Mouse (Mus musculus): Measurements from ENCODE around the gene Arf4. TPM values are rescaled to one million over a fixed set of nuclear protein-coding genes. Genes with fewer than 3 reads are reported as not detected.

The Arf4 gene
- total RNA-seq (2017) = 113 and 135 TPM in 2 replicates

DNA sequence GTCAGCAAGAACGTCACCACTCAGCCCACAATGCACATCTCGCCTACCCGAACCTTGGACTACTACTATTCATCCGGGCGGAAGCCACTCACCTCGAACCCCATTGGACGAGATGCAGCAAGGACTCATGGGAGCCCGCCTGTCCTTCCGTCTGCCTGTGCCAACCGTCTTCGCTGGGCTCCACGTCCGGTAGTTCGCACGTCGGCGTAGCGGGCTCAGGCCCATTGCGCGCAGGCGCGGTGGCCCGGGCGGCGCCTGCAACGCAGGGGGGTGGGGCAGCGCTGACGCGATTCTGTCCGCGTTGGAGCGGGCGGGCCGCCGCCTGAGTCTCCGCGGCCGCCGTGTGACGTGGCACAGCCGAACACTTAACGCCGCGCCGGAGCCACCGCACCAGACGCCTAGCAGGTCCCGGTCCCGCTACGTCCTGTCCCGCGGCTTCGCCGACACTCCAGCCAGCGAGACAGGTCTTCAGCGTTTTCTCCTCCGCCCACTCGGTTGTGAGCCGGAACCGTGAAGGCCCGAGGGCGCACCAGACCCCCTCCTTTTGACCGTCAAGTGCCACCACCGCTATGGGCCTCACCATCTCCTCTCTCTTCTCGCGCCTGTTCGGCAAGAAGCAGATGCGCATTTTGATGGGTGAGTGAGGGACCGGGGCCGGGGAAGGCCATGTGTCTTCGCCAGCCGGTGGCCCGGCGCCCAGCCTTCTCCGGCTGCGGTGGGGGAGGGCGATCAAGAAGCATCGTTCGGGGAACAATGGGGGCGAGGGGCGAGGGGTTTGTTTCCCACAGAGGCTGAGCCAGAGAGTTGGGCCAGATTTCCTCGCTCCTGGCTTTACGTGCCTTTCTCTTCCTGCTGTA, at the start of gene Arf4:
TSS of gene Arf4 (plus strand) at position 224 of the 857 bp plus-strand sequence.
- ATAC-seq (replicated peaks; ENCODE audit: low read depth, poor library complexity, severe bottlenecking) = peak; percentile 94

DNA sequence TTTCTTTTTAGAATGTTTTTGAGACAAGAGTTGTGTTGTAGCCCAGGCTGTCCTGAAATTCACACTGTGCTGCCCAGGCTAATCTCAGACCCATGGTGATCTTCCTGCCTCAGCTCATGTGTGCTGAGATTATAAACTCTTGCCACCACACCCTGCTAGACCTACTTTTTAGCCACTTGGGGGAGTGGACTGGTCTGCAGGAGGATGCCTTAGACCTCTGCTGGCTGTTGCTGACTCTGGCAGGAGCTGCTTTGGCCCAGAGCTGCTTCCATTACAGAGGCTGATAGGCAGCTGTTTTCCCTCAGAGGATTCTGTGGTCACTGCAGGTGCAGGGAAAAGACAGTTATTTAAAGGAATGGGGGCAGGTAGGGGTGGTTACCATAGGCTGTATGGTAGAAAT, 46.5 kb upstream of the Arf4 start:
- ATAC-seq (replicated peaks; ENCODE audit: low read depth, poor library complexity, severe bottlenecking) = peak; percentile 21; the same call in 1 of the 2 replicates

DNA sequence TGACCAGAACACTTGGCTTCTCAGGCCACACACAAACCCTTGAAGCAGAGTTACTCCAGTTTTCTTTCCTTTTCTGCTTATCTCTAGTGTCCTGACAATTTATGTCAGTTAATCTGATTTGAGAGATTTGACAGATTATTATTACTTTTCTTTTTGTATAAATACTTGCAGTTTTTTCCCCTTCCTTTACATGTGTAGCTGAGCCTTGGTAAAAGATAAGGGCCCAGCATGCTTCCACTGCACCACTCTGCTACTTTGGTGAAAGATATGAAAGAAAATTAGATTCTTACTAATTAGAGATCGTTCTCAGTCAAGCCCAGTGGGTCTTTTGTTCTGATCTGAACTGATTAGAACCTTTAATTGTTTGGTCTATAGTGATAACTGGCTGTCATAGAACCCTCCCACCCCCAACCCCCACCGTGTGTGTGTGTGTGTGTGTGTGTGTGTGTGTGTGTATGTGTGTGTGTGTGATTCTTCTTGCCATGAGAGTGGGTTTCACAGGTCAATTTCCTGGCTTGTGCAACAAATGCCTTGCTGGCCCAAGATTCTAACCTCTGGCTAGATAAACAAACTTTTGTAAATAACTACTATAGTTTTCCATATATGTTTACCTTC, 44.5 kb upstream of the Arf4 start:
- no peak for ATAC-seq (replicated peaks; ENCODE audit: low read depth, poor library complexity, severe bottlenecking)

DNA sequence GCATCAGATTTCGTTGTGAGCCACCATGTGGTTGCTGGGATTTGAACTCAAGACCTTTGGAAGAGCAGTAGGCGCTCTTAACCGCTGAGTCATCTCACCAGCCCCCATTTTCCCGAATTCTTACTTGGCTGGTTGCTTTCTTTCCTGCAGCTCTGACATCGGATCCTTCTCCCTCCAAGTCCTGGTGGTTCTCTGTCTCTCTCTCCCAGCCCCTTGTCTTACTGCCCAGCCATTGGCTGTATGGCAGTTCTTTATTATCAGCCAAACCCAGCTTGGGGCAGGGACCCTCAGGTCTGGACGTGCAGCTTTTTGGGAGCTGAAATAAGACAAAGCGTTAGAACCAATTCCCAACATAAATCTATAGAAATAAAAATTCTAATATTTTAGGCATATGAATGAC, 42.7 kb upstream of the Arf4 start:
- 0 out of 2 replicates have a peak, but pooled peaks have one; percentile 40 for ATAC-seq (replicated peaks; ENCODE audit: low read depth, poor library complexity, severe bottlenecking)

DNA sequence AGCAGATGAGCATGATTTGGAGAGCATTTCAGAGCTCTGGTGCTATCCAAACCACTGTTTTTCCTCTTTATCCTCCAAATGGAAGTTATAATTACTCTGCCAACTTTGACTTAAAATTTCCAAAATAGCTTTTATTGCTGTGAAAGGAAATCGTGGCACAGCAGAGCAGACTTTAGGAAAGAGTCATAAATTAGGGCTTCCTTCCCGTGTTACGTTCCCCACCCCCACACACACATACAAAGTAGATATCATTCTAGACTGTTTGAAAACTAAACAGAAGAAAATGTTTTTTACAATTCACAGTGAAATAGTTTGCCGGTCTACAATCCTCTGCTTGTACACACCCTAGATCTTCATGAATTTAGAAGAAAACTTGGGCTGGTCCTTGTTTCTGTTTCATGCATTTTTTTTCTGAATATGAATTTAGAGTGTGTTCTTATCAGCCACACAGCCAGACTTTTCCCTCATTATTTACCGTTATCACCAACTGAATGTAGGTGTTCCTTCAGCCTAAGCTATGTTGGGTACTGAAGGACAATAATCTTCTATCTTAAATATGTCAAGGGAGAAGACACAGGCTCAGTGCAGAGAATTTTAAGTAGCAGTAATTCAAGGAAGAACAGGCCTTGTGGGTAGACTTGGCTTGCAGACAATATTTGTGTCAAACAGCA, 42.0 kb upstream of the Arf4 start:
- ATAC-seq (replicated peaks; ENCODE audit: low read depth, poor library complexity, severe bottlenecking) = peak; percentile 47

DNA sequence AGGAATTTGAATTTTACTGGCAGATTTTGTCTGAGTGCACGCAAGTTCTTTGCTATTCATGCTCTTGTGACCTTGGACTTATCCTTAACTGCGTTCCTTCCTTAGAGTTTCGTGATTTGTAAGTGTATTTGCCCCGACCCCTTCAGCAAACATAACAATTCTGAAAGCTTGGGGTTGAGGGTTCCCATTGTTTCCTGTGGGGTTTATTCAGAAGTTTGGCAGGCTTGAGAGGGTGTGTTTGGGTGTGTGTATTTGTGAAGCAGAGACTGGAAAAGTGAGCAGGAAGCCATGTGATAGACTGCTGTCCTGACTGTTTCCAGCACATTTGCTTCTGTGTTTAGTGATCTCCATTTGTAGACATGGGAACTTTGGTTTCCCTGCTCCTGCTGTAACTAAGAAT, 32.5 kb upstream of the Arf4 start:
- ATAC-seq (replicated peaks; ENCODE audit: low read depth, poor library complexity, severe bottlenecking) = no peak

DNA sequence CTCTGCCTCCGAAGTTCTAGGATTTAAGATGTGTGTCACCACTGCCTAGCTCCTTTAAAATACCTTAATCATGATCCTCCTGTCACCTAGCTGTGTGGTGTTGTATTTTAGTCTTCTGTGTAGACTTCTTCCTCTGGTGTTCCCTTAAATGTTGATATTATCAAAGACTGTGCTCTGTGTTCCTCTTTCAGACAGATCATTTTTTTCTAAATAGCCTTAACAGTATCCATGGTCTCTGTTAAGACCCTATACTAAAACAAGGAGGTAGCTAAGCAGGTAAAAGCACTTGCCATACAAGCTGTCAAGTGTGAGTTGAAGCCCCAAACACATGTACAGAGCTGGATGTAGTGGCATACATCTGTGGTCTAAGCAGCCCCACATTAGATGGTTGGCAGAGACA, 28.2 kb upstream of the Arf4 start:
- ATAC-seq (replicated peaks; ENCODE audit: low read depth, poor library complexity, severe bottlenecking) = no peak

DNA sequence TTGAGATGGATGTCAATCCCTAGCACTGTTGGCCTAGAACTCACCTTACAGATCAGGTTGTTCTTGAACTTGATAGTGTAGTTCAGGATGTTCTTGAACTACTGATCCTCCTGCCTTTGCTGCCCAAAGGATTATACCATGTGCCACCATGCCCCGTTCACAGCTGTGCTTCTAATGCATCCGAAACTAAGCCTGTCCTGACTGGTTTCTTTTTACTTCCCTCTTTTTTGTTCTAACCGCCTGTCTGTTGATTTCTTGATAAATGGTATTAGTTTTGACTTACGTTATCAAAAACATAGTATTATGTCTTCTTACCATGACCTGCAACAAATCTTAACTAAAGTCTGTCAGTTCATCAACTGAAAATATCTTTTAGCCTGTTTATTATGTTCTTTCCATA, 27.2 kb upstream of the Arf4 start:
- ATAC-seq (replicated peaks; ENCODE audit: low read depth, poor library complexity, severe bottlenecking) = peak; percentile 66; the same call in 1 of the 2 replicates

DNA sequence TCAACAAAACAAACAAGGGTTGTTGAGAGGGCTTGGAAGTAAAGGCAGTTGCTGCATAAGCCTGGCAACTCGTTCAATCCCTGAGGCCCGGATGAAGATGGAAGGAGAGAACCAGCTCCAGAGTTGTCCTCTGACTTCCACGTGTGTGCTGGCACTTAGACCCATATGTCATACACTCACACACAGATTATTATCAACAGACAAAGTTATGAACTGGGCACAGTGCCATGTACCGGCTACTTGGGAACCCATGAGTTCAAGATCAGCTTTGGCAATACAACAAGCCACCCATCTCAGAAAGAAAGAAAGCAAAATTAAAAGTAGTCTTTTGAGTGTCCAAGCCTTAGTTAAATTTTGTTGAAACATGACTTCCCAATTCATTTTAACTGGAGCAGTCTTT, 12.6 kb upstream of the Arf4 start:
- no peak for ATAC-seq (replicated peaks; ENCODE audit: low read depth, poor library complexity, severe bottlenecking)

DNA sequence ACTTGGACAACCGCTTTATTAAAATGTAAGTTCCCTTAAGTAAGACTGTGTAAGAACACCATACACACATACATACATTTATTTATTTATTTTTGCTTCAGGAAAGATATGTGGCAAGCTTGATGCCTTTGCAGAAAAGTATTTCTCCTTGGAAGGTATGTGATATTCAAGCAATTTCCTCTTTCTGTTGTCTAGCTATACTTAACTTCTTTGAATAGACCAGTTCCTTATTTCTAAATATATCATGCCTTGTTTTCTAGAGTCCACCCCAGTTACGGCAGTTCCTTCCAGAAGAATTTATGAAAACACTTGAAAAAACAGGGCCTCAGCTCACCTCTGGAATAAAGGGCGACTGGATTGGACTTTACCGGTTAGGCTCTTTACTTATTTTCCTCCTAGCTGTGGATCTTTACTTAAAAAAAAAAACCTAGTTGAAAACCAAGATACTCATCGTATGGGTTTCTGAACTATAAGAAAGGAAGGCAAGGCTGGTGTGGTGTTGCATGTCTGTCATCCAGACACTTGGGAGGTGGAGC, 11.2 kb upstream of the Arf4 start:
- peak; percentile 79 for ATAC-seq (replicated peaks; ENCODE audit: low read depth, poor library complexity, severe bottlenecking)

DNA sequence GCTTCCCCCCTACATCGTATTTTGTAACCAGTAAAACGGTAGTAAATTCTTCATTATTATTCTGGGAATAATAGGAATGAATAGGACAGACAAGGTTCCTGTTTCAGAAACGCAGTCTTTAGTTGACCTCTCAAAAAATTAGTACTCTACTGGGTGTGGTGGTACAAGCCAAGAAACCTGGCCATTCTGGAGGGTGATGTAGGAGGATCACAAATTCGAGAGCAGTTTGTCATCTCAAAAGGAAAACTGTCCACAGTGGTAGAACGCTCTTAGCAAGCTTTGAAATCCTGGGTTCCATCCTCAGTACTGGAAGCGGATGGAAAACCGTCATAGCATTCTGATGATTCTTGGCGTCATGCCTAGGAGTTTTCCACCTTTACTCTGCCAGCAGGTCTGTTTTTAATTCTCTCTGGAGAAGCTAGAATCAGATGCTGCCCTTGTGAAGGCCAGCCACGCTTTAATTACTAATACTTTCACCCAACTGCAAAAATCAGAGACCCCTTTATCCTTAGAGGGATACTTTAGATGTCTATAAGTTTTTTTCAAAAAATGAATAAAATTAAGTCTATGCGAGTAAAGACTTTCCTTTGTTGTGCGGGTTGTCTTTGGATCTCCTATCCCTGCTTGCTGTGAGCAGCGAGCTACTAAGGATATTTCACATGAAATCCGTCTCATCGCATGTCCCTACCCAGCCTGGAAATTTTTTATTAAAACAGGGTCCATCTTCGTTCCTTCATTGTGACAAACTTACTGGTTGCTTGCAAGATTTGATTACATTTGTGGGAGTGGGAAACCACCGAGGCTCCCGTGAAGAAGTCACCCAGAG, 636 bp upstream of the Arf4 start:
- ATAC-seq (replicated peaks; ENCODE audit: low read depth, poor library complexity, severe bottlenecking) = no peak

DNA sequence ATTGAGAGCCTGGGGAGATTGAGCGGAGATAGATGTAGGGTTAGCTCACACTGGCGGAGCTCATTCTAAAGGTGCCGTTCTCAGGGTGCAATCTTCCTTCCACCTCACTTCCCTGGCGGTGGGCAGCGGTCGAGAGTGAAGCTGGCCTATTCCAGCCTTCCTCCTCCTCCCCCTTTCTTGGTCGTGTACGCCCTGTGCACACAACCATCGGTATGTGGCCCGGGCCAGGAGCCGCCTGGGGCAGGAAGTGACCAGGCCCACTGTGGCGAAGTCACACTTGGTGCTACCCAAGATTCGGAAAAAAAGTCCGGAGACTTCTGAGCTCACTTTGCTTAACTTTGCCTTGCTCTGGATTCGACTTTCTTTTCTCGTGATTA, 822 bp downstream of the Arf4 start:
- peak; percentile 50 for ATAC-seq (replicated peaks; ENCODE audit: low read depth, poor library complexity, severe bottlenecking)

DNA sequence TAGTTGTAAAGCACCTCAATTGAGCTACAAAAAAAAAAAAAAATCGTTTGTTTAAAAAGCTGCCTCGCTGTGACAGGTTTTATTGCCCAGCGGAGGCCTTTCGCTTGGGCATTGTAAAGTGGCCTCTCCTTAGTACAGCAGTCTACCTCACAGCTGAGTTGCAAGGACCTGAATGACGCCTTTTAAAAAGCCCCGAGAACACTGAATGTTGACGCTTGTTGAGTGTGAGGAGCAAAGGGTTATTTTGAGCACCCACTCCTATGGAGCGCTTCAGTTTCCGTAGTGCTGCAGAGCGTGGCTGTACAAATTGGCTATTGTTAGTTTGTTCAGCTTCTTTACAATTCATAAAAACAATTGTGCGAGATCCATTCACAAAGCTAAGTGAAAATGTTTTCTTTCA, 1.4 kb downstream of the Arf4 start:
- no peak for ATAC-seq (replicated peaks; ENCODE audit: low read depth, poor library complexity, severe bottlenecking)

DNA sequence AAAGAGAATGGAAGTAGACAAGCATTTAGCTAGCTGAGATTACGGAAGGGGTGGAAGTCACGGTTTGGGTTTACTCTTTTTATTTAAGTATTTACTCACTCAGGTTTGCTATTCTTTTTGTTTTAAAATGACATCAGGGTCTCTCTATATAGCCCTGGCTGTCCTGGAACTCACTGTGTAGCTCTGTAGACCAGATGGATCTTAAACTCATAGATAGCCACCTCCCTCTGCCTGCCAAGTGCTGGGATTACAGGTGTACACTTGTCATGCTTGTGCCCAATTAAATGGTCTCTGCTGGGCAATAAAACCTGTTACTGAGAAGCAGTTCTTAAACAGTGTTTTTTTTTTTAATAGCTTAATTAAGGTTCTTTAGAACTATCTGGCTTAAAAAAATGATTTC, 2.1 kb downstream of the Arf4 start:
- no peak for ATAC-seq (replicated peaks; ENCODE audit: low read depth, poor library complexity, severe bottlenecking)

DNA sequence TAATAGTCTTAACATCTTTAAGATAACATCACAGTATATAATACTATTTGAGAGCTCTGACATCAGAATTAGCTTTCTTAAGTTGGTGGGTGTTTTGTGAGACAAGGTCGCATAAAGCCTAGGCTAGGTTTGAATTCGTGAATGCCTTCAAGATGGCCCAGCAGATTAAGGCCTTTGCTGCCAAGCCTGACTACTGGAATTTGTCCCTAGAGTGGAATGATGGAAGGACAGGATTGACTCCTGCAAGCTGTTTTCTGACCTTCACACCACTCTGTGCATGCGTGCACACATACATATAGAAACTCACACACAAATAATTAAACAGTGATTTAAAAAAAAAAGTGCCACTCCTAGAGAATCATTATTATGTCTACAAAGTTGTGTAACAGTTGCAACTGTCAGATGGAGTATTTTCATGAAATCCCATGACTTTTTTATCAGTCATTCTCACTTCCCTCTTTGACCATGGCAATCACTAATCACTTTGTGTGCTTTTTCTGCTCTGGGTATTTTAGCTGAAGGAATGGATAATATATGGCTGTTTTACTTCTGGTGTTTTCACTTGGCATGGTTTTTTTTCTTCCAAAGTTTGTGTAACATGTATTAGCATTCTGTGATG, 5.2 kb downstream of the Arf4 start:
- peak; percentile 16; the same call in 1 of the 2 replicates for ATAC-seq (replicated peaks; ENCODE audit: low read depth, poor library complexity, severe bottlenecking)

DNA sequence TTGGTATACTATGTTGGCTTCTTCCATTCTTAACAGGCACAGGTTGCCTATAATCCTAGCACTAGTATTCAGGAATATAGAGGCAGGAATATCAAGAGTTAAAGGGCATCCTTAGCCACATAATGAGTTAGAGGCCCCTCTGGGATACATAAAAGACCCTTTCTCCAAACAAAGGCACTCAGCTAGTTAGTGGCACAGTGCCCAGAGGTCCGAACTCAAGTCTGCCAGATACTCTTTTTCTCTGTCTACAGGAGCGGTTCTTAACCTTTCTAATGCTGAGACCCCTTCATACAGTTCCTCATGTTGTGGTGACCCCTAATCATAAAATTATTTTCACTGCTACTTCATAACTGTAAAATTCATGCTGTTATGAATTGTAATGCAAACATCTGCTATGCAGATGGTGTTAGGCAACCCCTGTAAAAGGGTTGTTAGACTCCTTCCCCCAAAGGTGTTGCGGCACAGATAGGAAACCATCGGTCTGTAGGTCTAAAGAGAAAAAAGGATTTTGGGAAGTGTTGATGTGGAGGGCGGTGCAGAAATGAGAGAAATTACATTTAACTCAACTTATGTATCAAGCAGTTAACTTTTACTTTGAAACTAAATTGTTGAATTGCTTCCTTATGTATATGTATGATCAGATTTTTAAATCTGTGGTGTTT, 8.2 kb downstream of the Arf4 start:
- no peak for ATAC-seq (replicated peaks; ENCODE audit: low read depth, poor library complexity, severe bottlenecking)

DNA sequence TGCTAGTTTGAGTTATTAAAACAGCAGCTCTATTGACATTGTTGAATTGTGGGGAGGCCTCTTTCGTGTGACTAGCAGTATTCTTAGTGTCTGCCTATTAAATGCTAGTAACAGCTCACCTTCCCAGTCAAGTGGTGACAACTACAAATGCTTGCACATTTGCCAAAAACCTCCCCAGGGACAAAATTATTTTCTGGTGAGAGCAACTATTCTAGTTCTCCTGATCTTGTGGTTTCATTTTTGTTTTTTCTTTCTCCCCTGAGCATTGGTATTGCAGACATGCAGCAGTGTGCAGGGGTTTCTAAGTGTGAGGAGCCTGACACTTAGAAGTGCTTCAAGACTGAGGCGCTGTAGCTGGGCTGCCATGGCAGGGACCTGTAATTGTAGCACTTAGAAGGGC, 9.9 kb downstream of the Arf4 start:
- no peak for ATAC-seq (replicated peaks; ENCODE audit: low read depth, poor library complexity, severe bottlenecking)

DNA sequence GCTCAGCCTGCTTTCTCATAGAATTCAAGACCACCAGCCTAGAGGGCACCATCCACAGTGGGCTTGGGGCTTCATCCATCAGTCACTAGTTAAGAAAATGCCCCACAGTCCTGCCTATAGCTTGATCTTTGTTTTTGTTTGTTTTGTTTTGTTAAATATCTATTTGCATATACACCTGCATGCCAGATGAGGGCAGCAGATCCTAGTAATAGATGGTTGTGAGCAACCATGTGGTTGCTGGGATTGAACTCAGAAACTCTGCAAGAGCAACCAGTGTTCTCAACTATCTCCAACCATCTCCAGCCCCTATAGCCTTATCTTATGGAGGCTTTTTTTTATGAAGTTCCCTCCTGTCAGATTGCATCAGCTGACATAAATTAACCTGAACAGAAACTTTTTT, 14.0 kb downstream of the Arf4 start:
- ATAC-seq (replicated peaks; ENCODE audit: low read depth, poor library complexity, severe bottlenecking) = peak; percentile 65

DNA sequence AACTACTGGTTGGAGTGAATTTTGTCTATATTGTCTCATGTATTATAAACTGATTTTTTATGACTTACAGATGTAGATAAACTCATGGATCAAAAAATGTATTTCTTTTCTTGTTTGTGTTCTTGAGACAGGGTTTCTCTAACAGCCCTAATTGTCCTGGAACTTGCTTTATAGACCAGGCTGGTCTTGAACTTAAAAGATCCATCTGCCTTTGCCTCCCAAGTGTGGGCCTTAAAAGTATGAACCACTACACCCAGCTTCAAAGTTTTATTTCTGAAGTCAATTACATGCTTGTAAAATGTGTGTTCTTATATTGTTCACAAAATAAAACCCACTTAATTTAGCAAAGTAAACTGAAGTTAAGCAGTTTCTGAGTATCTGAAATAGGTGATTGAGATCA, 20.3 kb downstream of the Arf4 start:
- no peak for ATAC-seq (replicated peaks; ENCODE audit: low read depth, poor library complexity, severe bottlenecking)
